Mouse (Mus musculus) cortical plate, adult 2 months (tissue): Measurements from ENCODE around the gene Mreg. TPM values are rescaled to one million over a fixed set of nuclear protein-coding genes. Genes with fewer than 3 reads are reported as not detected.

Experiments used
- H3K27ac ChIP-seq: fragments of 200-500 bp; 2 replicates; pipeline ENCODE4 v1.5.1; 2012; ENCODE audit warnings: low read length, control low read depth, inconsistent platforms; ENCODE audit not compliant: insufficient read depth
- H3K4me1 ChIP-seq: fragments of 200-500 bp; 2 replicates; pipeline ENCODE4 v1.6.1; 2011; ENCODE audit warnings: low read length; ENCODE audit not compliant: control insufficient read depth, insufficient read depth
- H3K4me3 ChIP-seq: fragments of 200-500 bp; 2 replicates; pipeline ENCODE4 v1.5.1; 2011; ENCODE audit warnings: mild to moderate bottlenecking, low read length, control low read depth; ENCODE audit not compliant: insufficient read depth
- CTCF ChIP-seq: fragments of 200-500 bp; IDR thresholded peaks from 2 replicates; pipeline ENCODE4 v1.5.1; 2011; ENCODE audit warnings: mild to moderate bottlenecking, control low read depth, low read length; ENCODE audit not compliant: insufficient read depth; ENCODE audit errors: extremely low read depth
- POLR2A ChIP-seq: fragments of 200-500 bp; IDR thresholded peaks from 2 replicates; pipeline ENCODE4 v1.6.1; 2011; ENCODE audit warnings: mild to moderate bottlenecking, low read length, control low read depth; ENCODE audit not compliant: insufficient read depth; ENCODE audit errors: extremely low read depth
- polyA plus RNA-seq: library from polyadenylated mRNA; depleted of rRNA; stranded (reverse); fragments of >200 nt; gene quantifications from 2 replicates; pipeline ENCODE4 v1.2.3, GENCODE M21; 2012

The Mreg gene
- polyA plus RNA-seq, 1 experiment = 3.2 TPM

GRCm38 (mm10) chr1:72198142-72198806 lies 13.8 kb downstream of the Mreg start:
- no peaks in the 10 kb centered on the region for H3K4me1 ChIP-seq
- TF ChIP-seq CTCF (no peak), POLR2A (no peak)
- no peak overlapping the region for H3K4me3 ChIP-seq
- H3K27ac ChIP-seq = no peak overlapping the region

- Histone ChIP-seq H3K27ac (no peak overlapping the region), H3K4me3 (no peak overlapping the region), H3K4me1 (no peaks in the 10 kb centered on the region)
- TF ChIP-seq CTCF (no peak), POLR2A (no peak)
These were observed 15.3 kb downstream of the Mreg start for GRCm38 (mm10) chr1:72196626-72197359.

- Histone ChIP-seq H3K4me1 (no peaks in the 10 kb centered on the region), H3K27ac (no peak overlapping the region), H3K4me3 (no peak overlapping the region)
- no peak for TF ChIP-seq POLR2A
- TF ChIP-seq CTCF = no peak
These were observed 16.0 kb downstream of the Mreg start for GRCm38 (mm10) chr1:72196123-72196522.

- no peak overlapping the region for H3K27ac ChIP-seq
- TF ChIP-seq POLR2A (no peak), CTCF (no peak)
- no peaks in the 10 kb centered on the region for H3K4me1 ChIP-seq
- H3K4me3 ChIP-seq = no peak overlapping the region
These were observed 20.7 kb downstream of the Mreg start for GRCm38 (mm10) chr1:72191449-72191848.

- Histone ChIP-seq H3K4me3 (0 out of 2 replicates have a peak overlapping the region, but pooled peaks have one; percentile 3), H3K4me1 (no peaks in the 10 kb centered on the region), H3K27ac (no peak overlapping the region)
- no peak for TF ChIP-seq POLR2A
- no peak for TF ChIP-seq CTCF
These were observed 23.9 kb downstream of the Mreg start for GRCm38 (mm10) chr1:72188142-72188738.

GRCm38 (mm10) chr1:72187486-72187885 lies 24.6 kb downstream of the Mreg start:
- Histone ChIP-seq H3K27ac (no peak overlapping the region), H3K4me3 (0 out of 2 replicates have a peak overlapping the region, but pooled peaks have one; percentile 3), H3K4me1 (no peaks in the 10 kb centered on the region)
- TF ChIP-seq CTCF (no peak), POLR2A (no peak)

GRCm38 (mm10) chr1:72186151-72186550 lies 26.0 kb downstream of the Mreg start:
- H3K27ac ChIP-seq = no peak overlapping the region
- TF ChIP-seq POLR2A = no peak
- TF ChIP-seq CTCF = no peak
- H3K4me1 ChIP-seq = no peaks in the 10 kb centered on the region
- no peak overlapping the region for H3K4me3 ChIP-seq

GRCm38 (mm10) chr1:72183554-72183953 lies 28.6 kb downstream of the Mreg start:
- Histone ChIP-seq H3K4me1 (no peaks in the 10 kb centered on the region), H3K4me3 (no peak overlapping the region), H3K27ac (no peak overlapping the region)
- TF ChIP-seq POLR2A = no peak
- TF ChIP-seq CTCF = no peak

- no peak overlapping the region for H3K4me3 ChIP-seq
- no peak for TF ChIP-seq POLR2A
- no peak for TF ChIP-seq CTCF
These were observed 29.1 kb downstream of the Mreg start for GRCm38 (mm10) chr1:72182930-72183499.

More at GRCm38 (mm10) chr1:72182930-72183499, 29.1 kb downstream of the Mreg start:
- no peak overlapping the region for H3K27ac ChIP-seq
- no peaks in the 10 kb centered on the region for H3K4me1 ChIP-seq
